Mouse (Mus musculus) MN1 (cell line): Measurements from ENCODE around the gene Rabgef1.
A peak's percentile ranks its signal among the peaks of the same experiment; 100 is the strongest.

Experiments
- DNase-seq: peaks from one replicate; pipeline ENCODE4 v3.0.0-alpha.2; 2016; ENCODE audit warnings: low spot score

Gene Rabgef1

DNA sequence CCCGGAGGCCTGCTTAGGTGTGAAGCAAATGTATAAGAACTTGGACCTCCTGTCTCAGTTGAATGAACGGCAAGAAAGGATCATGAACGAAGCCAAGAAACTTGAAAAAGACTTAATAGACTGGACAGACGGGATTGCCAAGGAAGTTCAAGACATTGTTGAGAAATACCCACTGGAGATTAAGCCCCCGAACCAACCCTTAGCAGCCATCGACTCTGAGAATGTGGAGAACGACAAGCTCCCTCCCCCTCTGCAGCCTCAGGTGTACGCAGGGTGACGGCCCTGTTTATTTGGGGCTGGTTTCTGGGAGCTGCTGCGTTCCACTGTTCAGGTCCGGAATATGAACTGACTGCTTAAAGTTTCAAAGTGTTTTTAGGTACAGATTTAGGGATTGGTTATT is 41.4 kb downstream of the Rabgef1 start:
- no peak for DNase-seq

DNA sequence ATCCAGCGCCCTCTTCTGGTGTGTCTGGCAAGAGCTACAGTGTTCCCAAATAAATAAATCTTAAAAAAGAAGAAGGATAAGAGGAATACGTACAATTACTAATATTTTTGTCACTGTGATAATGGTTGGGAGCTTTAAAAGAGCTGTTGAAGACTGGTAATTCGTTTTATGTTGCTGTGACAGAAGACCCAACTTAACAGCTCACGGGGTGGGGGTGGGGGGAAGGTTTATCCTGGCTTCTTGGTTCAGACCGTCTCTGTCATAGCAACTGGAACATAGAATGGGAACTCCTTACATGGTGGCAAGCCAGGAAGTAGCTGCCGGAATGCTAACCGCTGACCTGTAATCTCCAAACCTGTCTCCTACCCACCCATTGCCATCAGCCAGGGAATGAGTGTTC is 45.2 kb downstream of the Rabgef1 start, which contains the start of gene Tmem248:
Gene Tmem248, plus strand, starts transcription at position 301 of the 400 bp plus-strand sequence.
- DNase-seq, result no peak

DNA sequence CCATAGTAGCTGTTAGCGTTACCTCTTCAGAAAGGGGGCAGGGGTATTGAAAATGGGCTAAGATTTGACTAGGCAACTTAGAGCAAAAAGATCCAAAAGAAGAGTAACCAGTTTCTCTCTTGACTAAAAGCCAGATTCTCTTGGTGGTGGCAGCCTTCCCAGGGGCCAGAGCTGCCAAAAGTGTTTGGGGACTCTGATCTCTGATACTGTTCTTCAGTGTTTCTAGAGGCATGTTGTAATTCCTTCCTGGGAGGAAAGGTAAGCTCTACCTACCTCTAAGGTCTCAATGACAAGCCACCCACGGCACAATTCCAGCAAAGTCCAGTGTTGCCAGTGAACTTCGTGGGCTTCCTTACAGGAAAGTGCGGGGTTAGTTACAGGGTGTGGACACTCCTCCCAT is 45.8 kb downstream of the Rabgef1 start:
- no peak for DNase-seq

DNA sequence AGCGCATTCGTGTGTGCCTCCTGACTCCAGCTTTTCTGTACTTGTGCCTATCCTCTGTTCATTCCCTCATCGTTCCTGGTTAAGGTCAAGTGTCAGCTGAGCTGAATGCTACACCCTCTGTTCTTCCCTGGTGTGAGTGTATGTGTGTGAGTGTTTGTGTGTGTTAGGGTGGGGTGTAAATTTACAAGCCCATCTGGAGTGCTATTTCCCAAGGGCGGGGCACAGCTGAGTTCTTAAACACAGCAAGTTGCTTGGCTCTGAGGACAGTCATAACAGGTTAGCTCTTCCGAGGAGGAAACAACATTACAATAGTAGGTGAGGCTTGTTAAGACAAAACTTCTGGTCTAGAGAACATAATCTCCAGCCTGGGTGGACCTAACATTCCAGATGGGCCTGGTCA is 46.7 kb downstream of the Rabgef1 start:
- no peak for DNase-seq

DNA sequence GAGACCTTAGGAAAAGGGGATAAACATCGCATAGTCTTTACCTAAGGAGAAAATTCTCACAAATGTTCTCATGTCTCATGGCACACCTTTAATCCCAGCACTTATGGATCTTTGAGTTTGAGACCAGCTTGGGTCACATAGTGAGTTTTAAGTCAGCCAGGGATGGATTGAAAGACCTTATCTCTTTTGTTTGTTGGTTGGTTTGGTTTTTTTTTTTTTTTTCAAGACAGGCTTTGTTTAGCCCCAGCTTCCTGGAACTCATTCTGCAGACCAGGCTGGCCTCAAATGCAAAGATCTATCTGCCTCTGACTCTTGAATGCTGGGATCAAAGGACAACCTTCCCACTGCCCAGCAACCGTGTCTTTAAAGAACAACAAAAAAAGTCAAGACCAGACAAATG is 49.7 kb downstream of the Rabgef1 start:
- DNase-seq, result no peak

DNA sequence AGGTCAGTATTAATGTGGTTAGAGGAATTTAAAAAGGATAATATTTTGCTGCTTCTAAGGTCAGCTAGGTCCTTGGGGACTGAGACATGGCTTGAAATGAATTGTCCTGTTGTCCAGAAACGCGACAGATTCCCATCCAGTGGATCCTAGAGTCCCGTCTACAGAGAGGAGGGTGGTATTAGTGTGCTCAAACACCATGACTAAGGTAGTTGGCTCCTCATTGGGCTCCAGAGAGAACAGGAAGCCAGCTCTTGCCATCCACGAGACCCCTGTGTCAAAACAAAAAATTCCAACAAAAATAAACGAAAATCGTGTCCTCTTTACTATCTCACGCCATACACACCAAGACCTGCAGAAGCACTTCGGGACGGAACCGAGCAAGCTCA is 50.2 kb downstream of the Rabgef1 start:
- peak; percentile 50 for DNase-seq

DNA sequence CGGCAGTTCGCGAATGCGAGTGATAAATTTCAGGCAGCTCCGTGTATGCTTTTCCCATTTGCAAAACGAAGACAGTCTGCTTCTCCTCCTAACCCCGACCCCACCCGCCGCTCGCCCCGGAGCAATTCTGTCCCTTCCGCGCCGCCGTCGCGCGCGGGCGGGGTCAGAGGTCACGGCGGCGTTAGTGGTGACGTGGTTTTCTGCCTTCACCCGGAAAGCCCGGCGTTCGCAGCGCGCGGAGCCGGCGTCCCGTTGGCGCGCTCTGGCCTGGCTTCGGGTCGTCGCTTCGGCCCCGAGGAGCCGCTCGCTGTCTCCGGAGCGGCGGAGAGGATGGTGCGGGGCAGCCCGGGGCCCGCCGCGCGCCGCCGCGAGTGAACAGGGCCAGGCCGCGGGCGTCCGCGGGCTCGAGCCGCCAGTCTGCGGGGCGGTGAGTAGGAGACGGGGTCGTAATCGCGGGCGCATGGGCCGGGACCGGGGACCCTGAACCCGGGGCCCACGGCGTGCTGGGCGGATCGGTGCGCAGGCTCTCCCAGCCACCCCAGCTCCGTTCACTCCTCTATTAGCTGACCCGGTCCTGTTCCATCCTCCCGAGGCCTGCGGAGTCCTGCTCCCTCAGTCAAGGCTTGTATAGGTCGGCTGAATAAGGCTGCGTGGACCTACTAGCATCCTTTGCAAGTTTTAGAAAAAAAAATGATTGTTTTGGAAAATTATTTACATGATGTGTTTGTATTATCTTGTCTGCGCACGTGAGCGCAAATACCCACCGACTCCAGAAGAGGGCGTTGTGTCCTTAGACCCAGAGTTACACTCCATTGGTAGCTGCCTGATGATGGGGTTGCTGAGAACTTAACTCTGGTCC is 50.8 kb downstream of the Rabgef1 start:
- DNase-seq, result peak; percentile 94

DNA sequence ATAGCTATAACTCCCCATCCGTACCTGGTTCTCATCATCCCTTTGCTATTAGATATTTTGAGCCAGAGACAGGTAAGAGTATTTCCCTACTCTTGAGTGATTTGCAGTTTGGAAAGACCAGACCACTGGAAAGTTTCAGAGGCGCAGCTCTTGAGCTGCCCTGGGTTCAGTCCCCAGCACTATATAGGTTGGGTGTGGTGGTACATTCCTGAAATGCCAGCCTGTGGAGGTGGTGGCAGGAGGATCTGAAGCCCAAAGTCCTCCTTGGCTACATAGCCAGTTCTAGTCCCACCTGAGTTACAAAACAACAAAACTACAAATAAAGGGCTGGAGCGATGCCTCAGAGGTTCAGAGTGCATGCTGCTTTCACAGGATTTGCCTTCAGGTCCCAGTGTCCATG is 55.2 kb downstream of the Rabgef1 start:
- DNase-seq, result no peak

DNA sequence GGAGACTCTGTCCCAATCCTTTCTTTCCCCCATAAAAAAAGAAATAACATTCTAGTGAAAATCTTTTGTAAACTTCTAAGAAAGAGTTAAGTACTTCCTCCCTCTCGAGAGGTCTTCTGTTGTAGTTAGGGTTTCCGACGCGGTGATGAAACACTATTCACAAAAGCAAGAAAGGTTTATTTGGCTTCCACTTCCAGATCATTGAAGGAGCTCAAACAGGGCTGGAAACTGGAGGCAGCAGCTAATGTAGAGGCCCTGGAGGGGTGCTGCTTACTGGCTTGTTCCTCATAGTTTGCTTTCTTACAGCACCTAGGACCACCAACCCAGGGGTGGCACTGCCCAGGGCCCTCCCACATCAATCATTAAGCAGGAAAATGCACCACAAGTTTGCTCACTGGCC is 56.5 kb downstream of the Rabgef1 start:
- DNase-seq, result no peak

DNA sequence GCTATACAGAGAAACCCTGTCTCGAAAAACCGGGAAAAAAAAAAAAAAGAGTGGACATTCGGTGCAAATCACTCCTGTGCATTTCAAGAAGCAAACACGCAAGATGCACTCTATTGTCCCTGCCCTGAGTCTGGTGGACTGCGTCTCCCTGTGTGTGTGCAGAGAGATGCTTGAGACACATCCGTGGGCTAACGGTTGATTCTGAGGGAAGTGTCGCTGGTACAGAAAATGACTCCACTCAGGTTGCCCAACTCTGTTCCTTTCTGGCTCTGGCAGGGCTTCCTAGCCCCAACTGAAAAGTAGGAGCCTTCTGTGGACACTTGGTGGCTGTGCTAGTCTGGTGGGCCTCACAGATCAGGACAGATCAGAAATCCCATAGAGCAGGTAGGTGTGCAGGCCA is 64.7 kb downstream of the Rabgef1 start:
- no peak for DNase-seq

DNA sequence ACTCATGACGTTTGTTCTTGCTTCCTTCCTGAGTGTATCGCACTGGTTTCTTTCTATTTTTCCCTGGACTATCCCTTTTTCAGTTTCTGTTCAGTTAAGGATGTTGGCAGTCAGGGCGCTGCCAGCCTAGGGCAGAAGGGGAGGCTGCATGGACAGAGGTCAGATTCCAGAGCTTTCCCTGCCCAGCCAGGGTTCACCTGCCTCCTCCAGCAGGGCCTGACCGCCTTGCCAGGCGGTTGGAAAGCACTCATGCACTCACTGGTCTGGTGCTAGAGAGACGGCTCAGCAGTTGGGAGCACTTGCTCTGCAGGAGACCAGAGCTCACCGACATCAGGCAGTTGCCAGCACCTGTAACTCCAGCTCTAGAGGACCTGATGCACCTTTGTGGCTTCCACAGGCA is 67.6 kb downstream of the Rabgef1 start:
- DNase-seq, result no peak

DNA sequence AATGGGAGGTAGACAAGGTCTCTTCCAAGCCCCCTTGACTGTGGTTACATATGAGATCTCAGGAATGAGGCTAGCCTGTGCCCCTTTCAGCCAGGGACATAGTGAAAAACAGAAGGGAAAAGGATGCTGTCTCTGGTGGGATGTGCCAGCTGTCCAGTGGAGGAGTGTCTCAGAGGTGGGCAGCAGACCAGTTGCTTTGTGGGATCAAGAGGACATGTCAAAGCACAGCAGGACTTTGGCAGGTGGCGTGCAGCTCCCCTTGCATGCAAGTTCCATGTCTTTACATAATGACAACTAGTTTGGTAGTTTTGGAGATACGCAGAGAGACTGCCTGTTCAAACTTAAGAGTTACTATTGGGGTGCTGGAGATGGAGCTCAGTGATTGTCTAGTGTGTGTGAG is 68.3 kb downstream of the Rabgef1 start:
- DNase-seq, result no peak

DNA sequence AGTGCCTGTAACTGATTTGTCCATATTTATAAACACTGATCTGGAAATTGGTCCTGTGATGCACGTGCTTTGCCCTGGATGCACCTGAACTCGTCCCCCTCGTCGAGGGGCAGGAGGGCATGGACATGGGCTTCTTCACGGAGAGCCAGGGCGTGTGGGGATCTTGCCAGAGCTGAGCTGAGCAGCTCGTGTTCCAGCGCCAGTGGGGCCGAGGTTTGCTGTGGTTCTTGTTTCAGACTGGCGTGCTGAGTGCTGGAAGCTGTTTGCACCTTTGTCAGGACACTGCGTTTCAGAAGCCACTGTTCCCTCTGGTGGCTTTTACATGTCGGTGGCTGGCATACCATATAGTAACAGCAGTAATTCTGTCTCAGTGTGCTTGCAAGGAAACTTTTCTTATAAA is 69.8 kb downstream of the Rabgef1 start:
- no peak for DNase-seq

DNA sequence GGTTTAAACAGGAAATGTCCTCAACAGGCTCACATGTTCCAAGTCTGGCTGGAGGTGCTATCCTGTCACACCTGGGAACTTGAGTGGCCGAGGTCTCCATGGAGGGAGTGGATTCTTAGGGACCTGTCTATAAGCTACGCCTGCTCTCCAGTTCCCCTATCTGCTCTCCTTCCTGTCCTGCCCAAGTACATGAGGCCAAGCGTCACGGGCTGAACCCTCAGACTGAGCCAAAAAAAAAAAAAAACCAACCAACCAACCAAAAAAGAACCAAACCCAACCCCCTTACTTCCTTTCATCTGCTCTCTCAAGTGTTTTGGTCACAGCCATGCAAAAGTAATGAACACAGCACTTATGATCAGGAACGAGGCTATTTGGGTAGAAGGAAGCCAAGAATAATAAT is 76.2 kb downstream of the Rabgef1 start:
- DNase-seq, result no peak

DNA sequence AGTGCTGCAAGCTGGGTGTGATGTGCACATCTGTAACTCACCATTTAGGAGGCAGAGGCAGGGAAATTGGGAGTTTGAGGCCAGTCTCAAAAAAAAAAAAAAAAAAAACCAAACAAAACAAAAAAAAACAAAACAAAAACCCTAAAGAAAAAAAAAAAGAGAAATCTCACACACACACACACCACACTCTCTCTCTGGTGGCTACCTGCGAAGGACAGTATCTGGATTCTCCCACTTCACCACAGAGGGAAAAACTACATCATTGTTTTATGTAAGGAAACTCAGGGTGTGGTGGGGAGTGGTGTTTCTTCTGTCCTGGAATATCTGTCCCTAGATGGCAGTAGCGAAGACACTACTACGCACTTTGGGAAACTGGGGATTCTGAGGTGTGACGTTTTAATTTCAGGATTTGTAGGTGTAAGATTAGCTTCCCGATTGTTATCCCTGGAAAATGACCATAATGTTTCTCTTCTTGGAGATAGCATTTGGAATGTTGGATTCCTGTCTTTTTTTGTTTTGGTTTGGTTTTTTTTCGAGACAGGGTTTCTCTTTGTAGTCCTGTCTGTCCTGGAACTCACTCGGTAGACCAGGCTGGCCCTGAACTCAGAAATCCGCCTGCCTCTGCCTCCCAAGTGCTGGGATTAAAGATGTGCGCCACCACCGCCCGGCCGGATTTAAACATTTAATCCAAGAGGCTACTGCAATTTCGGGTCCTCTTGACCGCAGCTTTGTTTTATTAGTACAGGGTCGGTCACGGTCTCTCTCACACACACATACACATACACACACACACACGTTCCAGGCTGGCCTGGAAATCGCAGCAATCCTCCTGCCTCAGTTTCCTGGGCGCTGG is 82.8 kb downstream of the Rabgef1 start:
- DNase-seq, result peak; percentile 87

DNA sequence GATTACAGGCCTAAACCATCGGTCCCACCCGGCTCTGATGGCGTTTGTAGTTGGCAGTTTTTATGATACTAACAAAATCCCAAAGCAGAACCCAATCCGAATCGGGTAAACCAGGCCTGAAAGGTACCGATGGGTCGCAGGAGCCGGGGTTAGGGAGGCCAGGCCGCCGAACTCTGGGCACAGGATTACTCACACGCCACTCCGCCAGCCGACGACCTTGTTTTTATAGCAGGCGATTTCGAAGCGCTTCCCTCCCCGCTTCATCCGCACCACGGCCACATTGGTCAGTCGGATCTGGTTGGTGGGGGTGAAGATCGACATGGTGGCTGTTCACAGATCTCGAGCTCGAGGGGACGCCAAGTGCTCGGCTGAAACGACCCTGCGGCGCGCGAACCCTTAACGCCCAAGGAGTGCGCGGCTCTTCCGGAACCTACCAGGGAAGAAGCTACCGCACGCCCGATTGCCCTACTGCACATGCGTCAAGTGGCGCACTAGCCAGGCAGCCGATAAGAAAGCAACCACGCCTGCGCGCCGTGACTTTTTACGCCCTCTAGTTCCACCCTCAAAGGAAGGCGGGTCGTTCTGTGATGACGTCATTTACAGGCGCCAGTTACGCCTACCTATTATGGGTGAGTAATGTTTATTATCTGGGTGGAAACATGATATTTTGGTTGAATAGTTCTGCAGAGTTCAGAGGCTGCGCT is 83.6 kb downstream of the Rabgef1 start, which contains the start of the genes Sbds and Tyw1:
Gene Sbds, minus strand, starts transcription at position 514 of the 704 bp plus-strand sequence.
Gene Tyw1, plus strand, starts transcription at position 603 of the 704 bp plus-strand sequence.
- peak; percentile 99 for DNase-seq

DNA sequence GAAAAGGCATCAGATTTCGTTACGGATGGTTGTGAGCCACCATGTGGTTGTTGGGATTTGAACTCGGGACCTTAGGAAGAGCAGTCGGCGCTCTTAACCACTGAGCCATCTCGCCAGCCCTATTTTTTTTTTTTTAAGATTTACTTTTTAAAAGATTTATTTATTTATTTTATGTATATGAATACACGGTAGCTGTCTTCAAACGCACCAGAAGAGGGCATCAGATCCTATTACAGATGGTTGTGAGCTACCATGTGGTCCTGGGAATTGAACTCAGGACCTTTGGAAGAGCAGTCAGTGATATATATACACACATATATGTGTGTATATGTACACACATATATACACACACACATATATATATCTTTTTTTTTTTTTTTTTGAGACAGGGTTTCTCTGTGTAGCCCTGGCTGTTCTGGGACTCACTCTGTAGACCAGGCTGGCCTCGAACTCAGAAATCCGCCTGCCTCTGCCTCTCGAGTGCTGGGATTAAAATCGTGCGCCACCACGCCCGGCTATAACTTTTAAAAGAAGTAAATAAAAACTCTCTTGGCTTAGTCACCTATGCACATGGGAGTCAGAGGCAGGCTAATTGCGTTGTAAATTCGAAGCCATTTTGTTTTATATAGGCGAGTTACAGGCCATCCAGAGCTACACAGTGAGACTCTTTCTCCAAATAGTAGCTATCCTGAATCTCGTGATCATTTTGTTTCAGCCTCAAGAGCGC is 84.4 kb downstream of the Rabgef1 start:
- DNase-seq, result peak; percentile 60

DNA sequence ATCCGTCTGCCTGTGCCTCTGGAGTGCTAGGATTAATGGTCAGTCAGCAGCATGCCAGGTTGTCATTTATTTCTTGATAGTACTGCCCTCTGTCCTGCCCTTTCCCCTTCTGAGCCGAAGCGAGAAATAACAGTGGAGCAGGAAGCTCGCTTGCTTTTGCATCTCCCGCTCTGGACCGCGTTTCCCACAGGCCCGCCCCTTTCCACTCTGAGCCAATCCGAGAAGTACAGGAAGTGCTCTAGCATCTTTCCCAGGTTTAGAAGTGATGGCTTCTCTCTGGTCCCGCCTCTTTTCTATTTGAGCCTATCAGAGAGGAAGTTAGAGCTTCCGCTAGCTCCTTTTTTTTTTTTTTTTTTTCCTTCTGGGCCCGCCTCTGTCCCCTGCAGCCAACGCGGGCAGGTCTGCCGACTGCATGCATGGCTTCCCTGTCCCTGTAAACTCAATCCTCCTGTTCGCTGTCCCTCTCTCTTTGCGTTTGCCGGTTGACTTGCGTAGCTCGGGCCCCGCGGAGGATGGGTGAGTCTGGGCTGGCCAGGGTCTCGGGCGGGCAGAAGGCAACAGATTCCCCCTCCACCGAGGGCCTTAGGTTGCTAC is 85.2 kb downstream of the Rabgef1 start:
- peak; percentile 99 for DNase-seq

DNA sequence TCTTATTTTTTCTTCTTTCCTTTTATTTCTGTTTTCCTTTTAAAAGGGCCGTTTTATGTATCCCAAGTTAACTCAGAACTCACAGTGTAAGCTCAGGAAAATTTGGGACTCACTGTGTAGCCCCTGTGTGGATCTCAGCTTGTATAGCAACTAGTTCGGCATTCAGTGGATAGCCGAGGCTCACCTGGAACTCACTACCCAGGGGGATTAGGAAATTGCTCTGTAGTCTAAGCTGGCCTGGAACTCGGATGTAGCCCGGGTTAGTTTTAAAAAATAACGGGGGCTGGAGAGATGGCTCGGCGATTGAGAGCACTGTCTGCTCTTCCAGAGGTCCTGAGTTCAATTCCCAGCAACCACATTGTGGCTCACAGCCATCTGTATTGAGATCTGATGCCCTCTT is 85.7 kb downstream of the Rabgef1 start:
- peak; percentile 32 for DNase-seq

DNA sequence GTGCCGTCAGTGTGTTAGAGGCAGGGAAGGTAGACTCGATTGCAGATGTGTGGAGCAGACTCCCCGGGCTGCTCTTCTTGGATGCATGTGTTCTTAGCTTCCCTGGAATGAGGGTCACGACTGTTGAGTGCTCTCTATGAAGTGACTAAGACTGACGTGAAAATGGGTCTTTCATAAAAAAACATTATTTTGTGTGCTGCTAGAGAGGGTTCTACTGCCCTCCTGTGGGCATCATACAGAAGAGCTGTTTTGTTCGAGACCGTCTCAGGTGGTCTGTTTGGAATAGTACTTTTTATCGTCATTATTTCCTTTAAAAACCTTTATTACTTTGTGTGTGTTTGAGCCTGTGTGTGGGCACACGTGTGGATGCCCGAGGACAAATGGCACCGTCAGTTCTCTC is 91.9 kb downstream of the Rabgef1 start:
- no peak for DNase-seq
